Mouse (Mus musculus) G1E (cell line): Measurements from ENCODE around the gene Fat3. TPM values are rescaled to one million over a fixed set of nuclear protein-coding genes. Genes with fewer than 3 reads are reported as not detected.

Experiments
- ATAC-seq: 2 replicates; pipeline ENCODE4 v1.8.0; 2016; ENCODE audit warnings: mild to moderate bottlenecking; ENCODE audit not compliant: insufficient number of reproducible peaks, poor library complexity, low FRiP score, severe bottlenecking; ENCODE audit errors: extremely low read depth
- DNase-seq: peaks from one replicate; pipeline ENCODE4 v3.0.0; 2012; ENCODE audit warnings: low spot score
- H3K27me3 ChIP-seq: 2 replicates; pipeline ENCODE4 v1.6.1; 2012; ENCODE audit warnings: mild to moderate bottlenecking, low read length, inconsistent platforms; ENCODE audit not compliant: insufficient read depth
- H3K36me3 ChIP-seq: replicated peaks from 2 replicates; pipeline ENCODE3; 2012; ENCODE audit warnings: mild to moderate bottlenecking, inconsistent platforms
- H3K4me1 ChIP-seq: 2 replicates; pipeline ENCODE4 v1.6.1; 2012; ENCODE audit warnings: low read depth, low read length, inconsistent platforms, mixed read lengths; ENCODE audit not compliant: insufficient read depth
- H3K4me3 ChIP-seq: 2 replicates; pipeline ENCODE4 v1.5.1; 2012; ENCODE audit warnings: low read depth, mild to moderate bottlenecking, inconsistent platforms, low read length, moderate library complexity, mixed read lengths
- H3K9me3 ChIP-seq: replicated peaks from 2 replicates; pipeline ENCODE4 v1.6.1; 2012; ENCODE audit warnings: inconsistent platforms
- CTCF ChIP-seq: IDR thresholded peaks from 2 replicates; pipeline ENCODE4 v1.5.1; 2012; ENCODE audit warnings: low read depth, low read length, inconsistent platforms, mixed read lengths
- GATA1 ChIP-seq: IDR thresholded peaks from 2 replicates; pipeline ENCODE4 v1.6.1; 2012; ENCODE audit warnings: borderline replicate concordance, low read length, inconsistent platforms, mixed read lengths
- GATA2 ChIP-seq: IDR thresholded peaks from 2 replicates; pipeline ENCODE4 v1.6.1; 2012; ENCODE audit warnings: low read depth, low read length, inconsistent platforms, borderline replicate concordance
- POLR2AphosphoS5 ChIP-seq: IDR thresholded peaks from 2 replicates; pipeline ENCODE4 v1.6.1; 2012; ENCODE audit warnings: low read depth, low read length, inconsistent platforms; ENCODE audit not compliant: insufficient replicate concordance
- TAL1 ChIP-seq: conservative IDR thresholded peaks from 2 replicates; pipeline ENCODE4 v1.6.1; 2012; ENCODE audit warnings: low read depth, low read length, inconsistent platforms, mixed read lengths
- polyA plus RNA-seq: library from polyadenylated mRNA; stranded (reverse); fragments of >175 nt; gene quantifications from 2 replicates; pipeline ENCODE4 v1.2.3, GENCODE M21; 2012
- total RNA-seq, 2 experiments: library from RNA; stranded (forward) in 1 of 2; stranded (reverse) in 1 of 2; fragments of 200-1000 nt in 1 of 2; fragments of >200 nt in 1 of 2; fragmentation: Nextera tagmentation in 1 of 2; gene quantifications; 2 replicates each; pipeline ENCODE4 v1.2.3; 2014 to 2017

Gene Fat3
- total and polyA plus RNA-seq, 3 experiments, result 0.11 TPM; not detected in 2

- ATAC-seq (no peak), DNase-seq (no peak)
These were observed 287.8 kb downstream of the Fat3 start for GRCm38 (mm10) chr9:16213324-16213723.

DNA sequence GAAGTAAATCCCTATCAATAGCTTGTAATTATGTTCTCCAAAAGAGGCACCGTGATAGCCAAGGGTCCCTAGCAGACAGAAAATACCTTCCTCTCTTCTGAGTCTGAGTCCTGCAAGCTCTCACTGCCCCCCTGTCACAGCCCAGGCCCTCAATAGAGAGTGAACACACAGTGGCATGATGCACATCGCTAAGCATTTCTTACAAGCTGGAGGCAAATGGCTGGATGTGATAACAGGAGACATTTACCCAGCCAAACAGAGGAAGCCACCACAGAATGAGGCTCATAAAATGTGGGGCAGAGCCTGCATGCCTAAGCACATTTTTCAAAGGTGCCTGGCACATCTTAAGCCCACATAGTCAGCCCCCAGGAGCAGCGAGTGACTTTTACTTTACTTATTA is 288.5 kb downstream of the Fat3 start:
- Histone ChIP-seq H3K27me3 (peaks cover 2% of the 10 kb centered on the region; the same call in 1 of the 2 replicates), H3K4me3 (no peak overlapping the region), H3K4me1 (no peaks in the 10 kb centered on the region), H3K36me3 (no peaks in the 10 kb centered on the region), H3K9me3 (no peaks in the 10 kb centered on the region)
- no peak for DNase-seq
- TF ChIP-seq GATA2, result no peak
- no peak for TF ChIP-seq TAL1
- no peak for TF ChIP-seq CTCF
- TF ChIP-seq POLR2AphosphoS5, result no peak
- TF ChIP-seq GATA1, result no peak
- no peak for ATAC-seq

More at GRCm38 (mm10) chr9:16213324-16213723, 287.8 kb downstream of the Fat3 start:
- Histone ChIP-seq H3K9me3 (no peaks in the 10 kb centered on the region), H3K4me1 (no peaks in the 10 kb centered on the region), H3K27me3 (peaks cover 2% of the 10 kb centered on the region; the same call in 1 of the 2 replicates), H3K36me3 (no peaks in the 10 kb centered on the region), H3K4me3 (no peak overlapping the region)
- TF ChIP-seq CTCF (no peak), GATA2 (no peak), GATA1 (no peak), TAL1 (no peak), POLR2AphosphoS5 (no peak)

DNA sequence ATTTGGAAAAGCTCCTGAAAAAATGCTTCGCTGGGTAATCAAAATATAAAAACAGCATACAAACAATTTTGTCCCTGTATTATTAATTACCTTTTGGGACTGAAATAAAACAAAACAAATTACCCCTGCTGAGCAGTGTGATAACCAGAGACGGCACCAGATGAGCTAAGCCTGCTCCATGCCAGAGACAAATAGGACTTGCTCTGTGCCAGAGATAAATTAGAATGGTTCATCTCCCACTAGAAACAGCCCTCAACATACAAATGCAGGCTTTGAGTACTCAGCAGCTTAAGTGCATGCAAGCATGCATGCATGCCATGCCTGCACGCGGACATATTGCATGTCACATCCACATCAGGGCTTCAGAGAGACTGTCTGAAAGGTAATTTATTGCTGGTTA is 288.9 kb downstream of the Fat3 start:
- H3K4me1 ChIP-seq, result no peaks in the 10 kb centered on the region
- TF ChIP-seq CTCF, result no peak
- no peak for TF ChIP-seq GATA1
- no peak for TF ChIP-seq POLR2AphosphoS5
- TF ChIP-seq TAL1, result no peak
- no peak for TF ChIP-seq GATA2
- ATAC-seq, result no peak

DNA sequence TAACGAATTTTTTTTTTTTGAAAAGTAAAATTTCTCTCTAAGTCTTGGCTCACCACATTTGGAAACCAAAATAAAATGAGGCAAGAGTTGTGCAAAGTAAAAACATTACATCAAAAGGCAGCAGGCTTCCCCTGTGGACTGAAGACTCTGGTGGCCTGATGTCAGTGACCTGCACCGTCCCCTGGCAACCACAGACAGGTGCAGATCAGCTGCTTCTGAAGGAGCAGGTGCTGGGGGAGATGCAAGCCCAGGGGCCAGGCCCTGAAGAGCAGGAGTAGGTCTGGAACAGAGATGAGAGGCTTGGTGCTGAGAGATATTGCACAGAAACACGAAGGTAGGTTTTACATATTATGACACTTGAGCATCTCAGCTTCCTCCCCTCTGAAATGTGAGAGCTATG is 289.6 kb downstream of the Fat3 start:
- DNase-seq (no peak), ATAC-seq (no peak)
- TF ChIP-seq GATA1 (no peak), POLR2AphosphoS5 (no peak), CTCF (no peak), TAL1 (no peak), GATA2 (no peak)
- Histone ChIP-seq H3K4me1 (no peaks in the 10 kb centered on the region), H3K27me3 (peaks cover 2% of the 10 kb centered on the region; the same call in 1 of the 2 replicates), H3K4me3 (no peak overlapping the region), H3K9me3 (no peaks in the 10 kb centered on the region), H3K36me3 (no peaks in the 10 kb centered on the region)

More for the DNA sequence above, 288.9 kb downstream of the Fat3 start:
- Histone ChIP-seq H3K27me3 (peaks cover 2% of the 10 kb centered on the region; the same call in 1 of the 2 replicates), H3K9me3 (no peaks in the 10 kb centered on the region), H3K4me3 (no peak overlapping the region), H3K36me3 (no peaks in the 10 kb centered on the region)
- no peak for DNase-seq

DNA sequence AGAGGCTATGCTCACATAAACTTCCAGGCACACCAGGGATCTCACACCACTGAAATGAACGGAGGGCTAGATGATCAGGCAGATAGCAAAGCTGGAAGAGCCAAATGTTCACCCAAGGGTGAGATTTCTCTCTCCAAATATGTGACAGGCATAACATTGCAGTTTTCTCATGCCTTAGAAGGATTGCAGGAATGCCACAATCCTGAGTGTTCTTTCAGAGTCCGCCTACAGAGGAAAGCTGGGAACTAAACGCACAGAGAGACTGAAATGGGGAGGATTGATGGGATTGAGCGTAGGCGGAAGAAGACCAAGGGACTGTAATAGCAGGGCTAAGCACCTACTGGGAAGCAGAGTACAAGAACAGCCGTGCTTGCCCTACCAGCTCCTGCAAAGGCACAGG is 298.8 kb downstream of the Fat3 start:
- DNase-seq (no peak), ATAC-seq (no peak)
- Histone ChIP-seq H3K4me3 (no peak overlapping the region), H3K4me1 (no peaks in the 10 kb centered on the region), H3K9me3 (no peaks in the 10 kb centered on the region), H3K27me3 (no peaks in the 10 kb centered on the region), H3K36me3 (no peaks in the 10 kb centered on the region)
- TF ChIP-seq POLR2AphosphoS5 (no peak), GATA1 (no peak), TAL1 (no peak), CTCF (no peak)

GRCm38 (mm10) chr9:16200948-16201347 is 300.1 kb downstream of the Fat3 start:
- TF ChIP-seq GATA1, result no peak
- TF ChIP-seq CTCF, result no peak
- no peak for TF ChIP-seq POLR2AphosphoS5
- TF ChIP-seq GATA2, result no peak
- no peak for TF ChIP-seq TAL1
- Histone ChIP-seq H3K27me3 (no peaks in the 10 kb centered on the region), H3K9me3 (no peaks in the 10 kb centered on the region), H3K4me1 (no peaks in the 10 kb centered on the region), H3K4me3 (no peak overlapping the region), H3K36me3 (no peaks in the 10 kb centered on the region)
- ATAC-seq (no peak), DNase-seq (no peak)
